Mouse (Mus musculus): ENCODE measurements around the gene Srgap1.

The Srgap1 gene

DNA sequence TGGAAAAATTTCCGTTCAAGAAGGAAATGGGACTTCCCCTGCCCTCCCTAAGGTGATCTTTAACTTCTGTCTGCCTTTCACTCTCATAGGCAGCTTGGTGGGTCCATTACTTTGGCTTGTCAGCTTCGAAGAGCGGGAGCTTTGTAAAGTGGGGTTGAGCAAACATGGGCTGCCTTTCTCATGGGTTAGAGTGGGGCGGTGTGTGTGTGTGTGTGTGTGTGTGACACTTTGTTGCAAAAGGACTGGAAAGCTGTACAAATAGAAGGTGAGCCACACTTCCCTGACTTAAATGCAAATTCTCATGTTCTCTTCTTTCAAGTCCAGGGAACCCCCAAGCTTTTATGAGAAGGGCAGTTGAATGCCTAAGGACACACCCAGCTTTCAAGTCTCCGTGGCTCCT, 292.9 kb downstream of the Srgap1 start:
- DNase-seq, result no peak

DNA sequence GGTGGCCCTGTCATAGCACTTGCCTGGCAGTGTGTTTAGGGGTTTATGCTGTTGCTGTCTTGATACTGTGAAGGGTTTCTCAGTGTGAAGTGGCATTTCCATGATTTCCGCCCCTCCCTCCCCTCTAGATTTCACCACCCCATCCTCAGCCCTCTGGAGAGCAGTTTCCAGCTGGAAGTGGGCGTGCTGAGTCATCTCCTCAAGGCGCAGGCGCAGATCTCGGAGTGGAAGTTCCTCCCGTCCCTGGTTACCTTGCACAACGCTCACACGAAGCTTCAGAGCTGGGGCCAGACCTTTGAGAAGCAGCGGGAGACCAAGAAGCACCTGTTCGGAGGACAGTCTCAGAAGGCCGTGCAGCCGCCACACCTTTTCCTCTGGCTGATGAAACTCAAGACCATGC, 296.9 kb downstream of the Srgap1 start:
- no peak for DNase-seq

DNA sequence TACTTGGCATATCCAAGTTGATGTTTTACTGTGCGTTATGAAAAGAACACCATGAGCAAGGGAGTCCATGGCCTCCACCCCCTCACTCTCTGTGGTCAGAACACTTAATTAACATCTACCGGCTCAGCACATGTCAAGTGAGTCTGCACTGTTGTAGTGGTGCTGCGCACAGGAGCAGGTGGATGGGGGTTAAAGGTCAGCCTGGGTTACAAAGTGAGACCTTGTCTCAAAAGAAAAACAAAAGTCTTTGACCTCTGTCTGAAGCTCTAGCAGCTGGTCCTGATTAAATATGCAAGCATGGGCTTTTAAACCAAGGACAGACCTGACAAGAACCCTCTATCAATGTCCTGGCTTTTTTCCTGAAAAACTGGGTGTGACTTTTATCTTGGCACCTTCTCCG, 304.8 kb downstream of the Srgap1 start:
- DNase-seq, result no peak

DNA sequence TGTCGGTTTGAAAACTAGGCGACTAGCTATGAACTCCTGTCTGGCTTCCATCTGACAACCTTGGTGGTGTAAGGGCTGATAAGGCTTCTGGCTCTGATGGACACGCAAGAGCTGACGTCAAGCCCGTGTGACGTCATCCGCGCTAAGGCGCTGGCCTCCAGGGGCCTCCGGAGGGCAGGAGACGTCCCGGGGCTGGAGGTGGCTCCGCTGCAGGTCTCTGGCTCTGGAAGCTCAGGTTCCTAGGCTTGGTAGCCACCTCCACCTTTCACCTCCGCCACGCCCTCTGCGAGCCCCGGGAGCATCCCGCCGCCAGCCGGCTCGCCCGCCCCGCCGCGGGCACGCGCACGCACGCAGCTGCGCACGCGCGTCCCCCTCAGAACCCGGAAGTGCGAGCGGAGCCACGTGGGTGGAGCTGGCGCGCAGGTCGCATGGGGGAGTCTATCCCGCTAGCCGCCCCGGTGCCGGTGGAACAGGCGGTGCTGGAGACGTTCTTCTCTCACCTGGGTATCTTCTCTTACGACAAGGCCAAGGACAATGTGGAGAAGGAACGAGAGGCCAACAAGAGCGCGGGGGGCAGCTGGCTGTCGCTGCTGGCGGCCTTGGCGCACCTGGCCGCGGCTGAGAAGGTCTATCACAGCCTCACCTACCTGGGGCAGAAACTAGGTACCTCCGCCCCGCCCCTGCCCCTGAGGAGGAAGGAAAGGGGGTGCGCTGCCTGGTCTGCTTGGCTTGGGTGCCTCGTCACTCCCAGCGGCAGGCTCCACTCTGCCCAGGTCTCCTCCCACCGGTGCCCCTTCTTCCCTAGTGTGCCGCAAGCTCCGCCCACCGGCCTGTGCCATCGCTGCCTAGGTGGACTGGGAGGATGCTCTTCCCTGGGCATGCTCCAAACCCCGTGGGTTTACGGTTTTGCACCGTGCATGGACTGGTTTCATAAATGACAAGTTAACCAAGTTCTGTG, 307.3 kb downstream of the Srgap1 start, which contains the start of gene BC048403:
BC048403 (plus strand) TSS at position 390 of the 958 bp plus-strand sequence.
- peak; percentile 87 for DNase-seq

DNA sequence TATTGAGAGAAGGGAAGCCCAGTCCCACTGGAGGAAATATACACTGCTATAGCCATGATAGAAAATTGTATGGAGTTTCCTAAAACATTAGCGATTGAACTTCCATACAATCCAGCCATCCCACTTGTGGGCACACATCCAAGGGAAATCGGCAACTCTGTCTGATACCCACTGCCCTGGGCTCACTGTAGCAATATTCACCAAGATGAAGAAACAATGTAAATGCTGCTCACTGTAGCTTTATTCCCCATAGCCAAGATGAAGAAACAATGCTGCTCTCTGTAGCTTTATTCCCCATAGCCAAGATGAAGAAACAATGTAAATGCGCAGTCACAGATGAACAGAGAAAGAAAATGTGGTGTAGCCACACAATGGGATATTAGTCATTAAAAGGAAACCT, 309.9 kb downstream of the Srgap1 start:
- DNase-seq, result no peak

DNA sequence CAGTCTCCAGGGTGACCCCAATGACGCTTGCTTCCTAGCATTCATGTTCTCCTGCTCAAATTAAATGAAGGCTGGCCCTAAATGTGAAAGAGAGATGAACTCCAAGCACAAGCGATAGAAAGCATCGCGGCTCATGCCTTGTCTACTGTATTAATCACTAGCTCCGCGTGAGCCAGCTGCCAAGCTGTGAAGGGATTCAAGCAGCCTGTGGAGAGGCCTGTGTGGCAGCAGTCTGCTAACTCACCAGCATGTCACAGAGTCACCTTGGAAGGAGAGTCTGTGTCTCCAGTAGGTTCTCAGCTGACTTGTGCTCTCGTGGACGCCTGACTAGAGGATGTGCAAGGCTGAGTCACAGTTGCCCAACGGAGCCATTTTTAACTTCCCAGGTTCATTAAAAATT, 314.6 kb downstream of the Srgap1 start:
- no peak for DNase-seq

DNA sequence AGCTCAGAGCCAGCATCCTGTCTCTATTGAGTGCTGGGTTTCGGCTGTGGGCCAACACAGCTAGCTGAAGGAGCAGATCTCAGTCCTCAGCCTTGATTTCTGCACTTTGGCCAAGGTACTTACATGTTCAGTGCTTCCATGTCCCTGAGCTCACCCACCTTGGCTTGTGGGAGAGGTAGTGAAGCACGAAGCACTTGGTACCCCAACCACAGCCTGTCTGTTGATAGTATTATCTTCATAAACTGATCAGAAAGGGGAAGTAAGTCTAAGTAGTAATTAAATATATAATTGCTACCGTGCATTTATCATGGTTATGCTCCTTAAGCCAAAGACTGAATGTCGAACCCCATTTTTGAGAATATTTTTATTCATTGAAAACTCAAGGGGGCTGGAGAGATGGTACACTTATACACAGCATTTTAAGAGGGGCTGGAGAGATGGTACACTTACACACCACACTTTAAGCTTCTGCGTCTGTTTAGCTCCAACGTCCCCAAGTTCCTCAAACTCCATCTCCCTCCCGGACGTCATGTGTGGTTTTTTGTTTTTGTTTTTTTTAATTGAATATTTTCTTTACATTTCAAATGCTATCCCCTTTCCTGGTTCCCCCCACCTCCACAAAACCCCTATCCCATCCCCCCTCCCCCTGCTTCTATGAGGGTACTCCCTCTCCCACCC, 315.9 kb downstream of the Srgap1 start:
- no peak for DNase-seq
